Mouse (Mus musculus) lung, adult 2 months (tissue): ENCODE data around the gene Apoe.

Experiments
- CTCF ChIP-seq: fragments of 200-500 bp; IDR thresholded peaks from 2 replicates; pipeline ENCODE4 v1.5.1; 2011; ENCODE audit warnings: mild to moderate bottlenecking, low read length, control low read depth; ENCODE audit not compliant: insufficient read depth
- POLR2A ChIP-seq: fragments of 200-500 bp; IDR thresholded peaks from 2 replicates; pipeline ENCODE4 v1.6.1; 2011; ENCODE audit warnings: low read depth, mild to moderate bottlenecking, control low read depth, low read length, borderline replicate concordance; ENCODE audit errors: extremely low read depth

DNA sequence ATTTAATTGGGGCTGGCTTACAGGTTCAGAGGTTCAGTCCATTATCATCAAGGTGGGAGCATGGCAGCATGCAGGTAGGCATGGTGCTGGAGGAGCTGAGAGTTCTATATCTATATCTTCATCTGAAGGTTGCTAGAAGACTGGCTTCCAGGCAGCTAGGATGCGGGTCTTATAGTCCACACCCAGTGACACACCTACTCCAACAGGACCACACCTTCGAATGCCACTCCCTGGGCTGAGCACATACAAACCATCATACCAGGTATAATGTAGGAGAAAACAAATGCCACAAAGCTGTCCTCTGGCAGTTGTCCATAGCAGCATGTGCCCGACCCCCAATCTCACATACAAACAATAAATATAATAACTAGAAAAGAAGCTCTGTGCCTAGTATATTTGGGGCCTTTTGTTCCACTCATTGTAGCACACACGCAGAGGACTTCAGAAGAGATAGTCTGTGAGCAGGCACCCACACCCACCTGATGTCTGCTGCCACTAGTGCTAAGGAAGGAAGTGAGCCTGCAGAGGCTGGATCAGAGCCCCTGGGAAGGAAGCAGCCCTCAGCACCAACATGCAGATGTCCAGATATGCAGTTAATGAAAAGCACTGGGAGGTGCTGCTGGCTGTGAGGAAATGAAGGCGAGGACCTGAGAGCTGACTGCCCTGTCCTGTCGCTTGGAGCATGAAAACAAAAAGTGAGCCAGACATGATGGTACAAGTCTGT lies 47.8 kb downstream of the Apoe start:
- no peak for TF ChIP-seq CTCF
- no peak for TF ChIP-seq POLR2A
